Mouse (Mus musculus) ovary, adult 10 weeks (tissue): Measurements from ENCODE around the gene Srsf4. TPM values are rescaled to one million over a fixed set of nuclear protein-coding genes. Genes with fewer than 3 reads are reported as not detected.

ENCODE experiments used
- polyA plus RNA-seq: library from polyadenylated mRNA; stranded (reverse); fragments of 350-450 nt; fragmentation: Illumina TruSeq; extraction: RNeasy Lipid Tissue Mini Kit (QIAGEN cat#74804); gene quantifications from one replicate; pipeline ENCODE4 v1.2.3, GENCODE M21; 2014

Srsf4 gene
- polyA plus RNA-seq = 19.7 TPM

DNA sequence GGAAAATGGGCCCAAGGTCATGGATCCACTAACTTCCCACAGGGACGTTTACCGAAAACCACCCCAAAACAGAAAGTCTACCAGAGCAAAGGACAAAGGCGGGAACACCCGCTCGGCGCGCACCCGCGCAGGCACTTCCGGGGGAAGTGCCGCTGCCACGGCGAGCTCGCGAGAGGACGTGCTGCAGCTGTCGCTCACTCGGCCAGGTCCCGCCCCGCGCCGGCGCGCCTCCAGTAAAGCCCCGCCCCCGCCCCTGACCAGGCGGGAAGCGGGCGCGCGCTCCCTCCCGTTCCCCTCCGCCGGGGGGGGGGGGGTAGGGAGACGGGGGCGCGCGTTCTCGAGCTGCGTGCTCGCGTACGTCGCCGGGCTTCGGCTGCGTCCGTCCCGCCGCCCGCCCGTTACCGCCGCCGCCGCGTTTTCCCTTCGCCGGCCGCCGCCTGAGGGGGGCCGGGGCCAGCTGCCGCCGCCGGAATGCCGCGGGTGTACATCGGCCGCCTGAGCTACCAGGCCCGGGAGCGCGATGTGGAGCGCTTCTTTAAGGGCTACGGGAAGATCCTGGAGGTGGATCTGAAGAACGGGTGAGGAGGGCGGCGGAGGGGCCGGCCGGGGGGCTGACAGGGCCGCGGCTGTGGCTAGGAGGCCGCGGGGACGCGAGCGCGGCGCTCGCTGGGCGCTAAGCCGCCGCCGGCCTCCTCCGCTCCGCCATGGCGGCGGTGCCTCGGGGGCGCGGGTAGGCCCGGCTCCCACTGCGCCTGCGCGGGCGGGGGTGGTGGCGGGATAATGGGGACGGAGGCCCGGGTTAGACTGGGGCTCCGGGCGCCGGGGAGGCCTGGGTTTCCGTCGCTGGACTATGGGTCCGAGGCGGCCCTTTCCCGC is at the start of gene Srsf4:
TSS of gene Srsf4 (plus strand) at position 325 of the 876 bp plus-strand sequence.

DNA sequence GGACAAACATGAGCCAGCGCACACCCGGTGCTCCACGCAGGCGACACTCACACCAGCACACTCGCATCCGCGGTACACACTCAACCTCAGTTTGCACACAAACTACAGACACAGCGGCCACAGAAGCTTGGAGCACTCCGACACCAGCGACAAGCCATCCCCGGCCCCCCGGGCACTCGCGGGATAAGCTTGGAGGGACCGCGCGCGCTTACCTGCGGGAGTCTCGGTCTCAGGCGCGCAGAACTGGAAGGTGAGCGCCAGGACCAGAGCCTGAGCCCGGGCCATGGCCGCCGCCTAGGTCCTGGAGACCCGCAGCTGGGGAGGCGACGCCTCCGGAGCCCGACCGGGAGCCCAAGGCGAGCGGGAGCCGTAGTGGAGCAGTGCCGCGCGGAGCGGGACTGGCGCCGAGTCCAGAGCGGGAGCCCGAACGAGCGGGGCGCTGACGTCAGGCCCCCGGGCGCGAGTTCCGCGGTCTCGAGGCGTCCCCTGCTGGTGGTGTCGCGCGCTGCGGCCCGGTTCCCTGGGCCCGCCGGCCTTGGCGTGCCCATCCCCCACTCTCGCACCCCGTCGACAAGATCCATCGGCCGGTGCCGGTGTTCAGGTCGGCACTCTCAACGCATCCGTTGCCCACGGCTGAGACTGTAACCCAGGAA is 35.4 kb upstream of the Srsf4 start, which contains the start of gene Ptpru:
TSS of gene Ptpru (minus strand) at position 417 of the 653 bp plus-strand sequence.

GRCm38 (mm10) chr4:131843290-131843743 is 30.1 kb upstream of the Srsf4 start, which contains the start of gene Mecr:
Gene Mecr (plus strand): TSS chr4:131843470.

GRCm38 (mm10) chr4:131921461-131922346 is 48.3 kb downstream of the Srsf4 start, which contains the start of gene Tmem200b:
Gene Tmem200b (plus strand): TSS chr4:131921771.

Other genes with a start within 250 kb of the Srsf4 start
- 3.4 TPM for gene Ptpru, start 35.3 kb upstream of the Srsf4 start, polyA plus RNA-seq
- gene Mecr, start 30.1 kb upstream of the Srsf4 start, polyA plus RNA-seq = 3.1 TPM
- not detected for gene Tmem200b, start 48.2 kb downstream of the Srsf4 start, polyA plus RNA-seq
- not detected for gene Gm10300, start 201.1 kb downstream of the Srsf4 start, polyA plus RNA-seq
- gene Epb41, start 201.7 kb downstream of the Srsf4 start, polyA plus RNA-seq = 28.6 TPM